Mouse (Mus musculus) ES-E14 (cell line): Measurements from ENCODE around the gene Kap. TPM values are rescaled to one million over a fixed set of nuclear protein-coding genes. Genes with fewer than 3 reads are reported as not detected.

Source experiments
- DNase-seq: peaks from one replicate; pipeline ENCODE4 v3.0.0-alpha.2; 2013; ENCODE audit warnings: low read depth, low spot score
- H3K27ac ChIP-seq: 2 replicates; pipeline ENCODE4 v1.5.1; 2012; ENCODE audit warnings: low read depth, mild to moderate bottlenecking, low read length, moderate library complexity, mixed read lengths; ENCODE audit not compliant: poor library complexity, insufficient read depth, severe bottlenecking
- H3K36me3 ChIP-seq: 2 replicates; pipeline ENCODE4 v1.6.1; 2012; ENCODE audit warnings: mild to moderate bottlenecking, low read length, moderate library complexity, mixed read lengths; ENCODE audit not compliant: control insufficient read depth, poor library complexity, insufficient read depth, severe bottlenecking
- H3K4me1 ChIP-seq, 2 experiments: fragments of 150-350 bp in 1 of 2; sonication (generic) in 1 of 2; 2 replicates each; pipeline ENCODE4 v1.6.1; 2012; ENCODE audit warnings: low read length in 2 of 2, mild to moderate bottlenecking in 1 of 2, mixed read lengths in 1 of 2; ENCODE audit not compliant: control insufficient read depth in 2 of 2, insufficient read depth in 2 of 2, poor library complexity in 1 of 2
- H3K4me3 ChIP-seq, 2 experiments: fragments of 150-350 bp in 1 of 2; sonication (generic) in 1 of 2; 2 replicates each; pipeline ENCODE4 v1.5.1; 2012; ENCODE audit warnings: low read length in 2 of 2, low read depth in 1 of 2, mild to moderate bottlenecking in 1 of 2, mixed read lengths in 1 of 2; ENCODE audit not compliant: insufficient read depth in 1 of 2, poor library complexity in 1 of 2, severe bottlenecking in 1 of 2
- H3K9ac ChIP-seq: 2 replicates; pipeline ENCODE4 v1.6.1; 2012; ENCODE audit warnings: low read depth, mild to moderate bottlenecking, low read length, mixed read lengths; ENCODE audit not compliant: poor library complexity, insufficient read depth, severe bottlenecking
- H3K9me3 ChIP-seq: fragments of 150-350 bp; sonication (generic); 2 replicates; pipeline ENCODE4 v1.6.1; 2012; ENCODE audit warnings: low read depth, mild to moderate bottlenecking, low read length; ENCODE audit not compliant: control insufficient read depth, insufficient read depth
- CHD2 ChIP-seq: IDR thresholded peaks from 2 replicates; pipeline ENCODE4 v1.6.1; 2014; ENCODE audit warnings: mild to moderate bottlenecking, low read depth, low read length, inconsistent platforms
- HCFC1 ChIP-seq: IDR thresholded peaks from 2 replicates; pipeline ENCODE4 v1.6.1; 2012; ENCODE audit warnings: low read length, inconsistent platforms, borderline replicate concordance; ENCODE audit not compliant: insufficient read depth
- MAFK ChIP-seq: IDR thresholded peaks from 2 replicates; pipeline ENCODE4 v1.6.1; 2014; ENCODE audit warnings: mild to moderate bottlenecking, low read depth, low read length, inconsistent platforms; ENCODE audit not compliant: insufficient read depth
- ZC3H11A ChIP-seq: IDR thresholded peaks from 2 replicates; pipeline ENCODE4 v1.6.1; 2012; ENCODE audit warnings: low read depth, mild to moderate bottlenecking, inconsistent platforms, low read length, borderline replicate concordance
- ZNF384 ChIP-seq: IDR thresholded peaks from 2 replicates; pipeline ENCODE4 v1.6.1; 2012; ENCODE audit warnings: low read depth, low read length, inconsistent platforms
- in situ Hi-C, 2 experiments: fragments of 600-800 bp; cut with MboI; formaldehyde crosslinking; loops; one replicate each; pipeline ENCODE4 v1.15.1; 2025; ENCODE audit warnings: low sequenced_read_pairs in 2 of 2, inconsistent platforms in 1 of 2; ENCODE audit not compliant: unreplicated experiment in 2 of 2
- total RNA-seq: library from RNA; depleted of rRNA; stranded (reverse); fragments of 300-350 nt; gene quantifications from 2 replicates; pipeline ENCODE4 v1.2.3, GENCODE M21; 2012; rRNA removed

Kap gene
- not detected in 2 replicates for total RNA-seq

GRCm38 (mm10) chr6:133853526-133853925, at the start of gene Kap:
Kap (minus strand) TSS chr6:133853762.
- H3K9ac ChIP-seq = no peak within 1 kb of the TSS
- H3K4me3 ChIP-seq = no peak within 1 kb of the TSS
- no peak within 1 kb of the TSS for H3K27ac ChIP-seq
- in situ Hi-C loops = loop anchor here in 1 of 2 experiments (25.0 kb wide), 2 partner anchors 141 to 666 kb away; no protein-coding TSS in a partner anchor
- TF ChIP-seq MAFK (no peak), CHD2 (no peak), ZNF384 (no peak), ZC3H11A (no peak), HCFC1 (no peak)
- no peak for DNase-seq
- no peaks in the 10 kb centered on the region for H3K4me1 ChIP-seq
- H3K9me3 ChIP-seq = no peaks in the 10 kb centered on the region
- H3K36me3 ChIP-seq = no peaks in the 10 kb centered on the region

GRCm38 (mm10) chr6:133885871-133886415, 32.4 kb upstream of the Kap start:
- Histone ChIP-seq H3K4me1 (no peaks in the 10 kb centered on the region), H3K9ac (no peak overlapping the region), H3K4me3 (no peak overlapping the region), H3K9me3 (no peaks in the 10 kb centered on the region), H3K27ac (no peak overlapping the region), H3K36me3 (no peaks in the 10 kb centered on the region)
- TF ChIP-seq CHD2 = no peak
- no peak for TF ChIP-seq ZC3H11A
- no peak for TF ChIP-seq ZNF384
- TF ChIP-seq HCFC1 = no peak
- no peak for TF ChIP-seq MAFK
- in situ Hi-C loops = no loop called here
- DNase-seq = no peak

DNA sequence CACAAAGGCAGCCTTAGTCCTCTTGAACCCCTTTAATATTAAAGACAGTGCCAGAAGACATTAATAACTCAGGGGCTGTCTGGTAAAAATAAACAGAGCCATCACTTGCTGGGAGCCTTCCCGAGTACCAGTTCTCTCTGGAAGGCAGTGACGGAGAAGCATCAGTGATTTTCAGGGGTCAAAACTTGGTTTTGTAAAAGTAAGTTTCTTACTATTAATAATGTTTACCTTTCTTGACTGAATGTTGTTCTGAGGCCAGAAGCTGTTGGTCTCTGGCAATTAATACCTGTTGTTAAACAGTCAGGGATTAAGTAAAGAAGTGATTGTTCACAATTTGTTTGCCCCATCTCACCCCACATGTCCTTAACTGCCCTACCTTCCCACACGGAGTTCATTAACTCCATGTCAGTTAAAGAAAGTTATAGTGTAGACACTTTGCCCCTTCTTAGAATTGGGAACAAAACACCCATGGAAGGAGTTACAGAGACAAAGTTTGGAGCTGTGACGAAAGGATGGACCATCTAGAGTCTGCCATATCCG, 30.0 kb upstream of the Kap start:
- no peak for DNase-seq
- no peak overlapping the region for H3K27ac ChIP-seq
- no peaks in the 10 kb centered on the region for H3K4me1 ChIP-seq
- no peaks in the 10 kb centered on the region for H3K9me3 ChIP-seq
- no peaks in the 10 kb centered on the region for H3K36me3 ChIP-seq
- no peak overlapping the region for H3K4me3 ChIP-seq
- no peak for TF ChIP-seq MAFK
- no peak for TF ChIP-seq HCFC1
- TF ChIP-seq CHD2 = no peak
- TF ChIP-seq ZNF384 = no peak
- no peak for TF ChIP-seq ZC3H11A
- no peak overlapping the region for H3K9ac ChIP-seq
- in situ Hi-C loops = no loop called here

DNA sequence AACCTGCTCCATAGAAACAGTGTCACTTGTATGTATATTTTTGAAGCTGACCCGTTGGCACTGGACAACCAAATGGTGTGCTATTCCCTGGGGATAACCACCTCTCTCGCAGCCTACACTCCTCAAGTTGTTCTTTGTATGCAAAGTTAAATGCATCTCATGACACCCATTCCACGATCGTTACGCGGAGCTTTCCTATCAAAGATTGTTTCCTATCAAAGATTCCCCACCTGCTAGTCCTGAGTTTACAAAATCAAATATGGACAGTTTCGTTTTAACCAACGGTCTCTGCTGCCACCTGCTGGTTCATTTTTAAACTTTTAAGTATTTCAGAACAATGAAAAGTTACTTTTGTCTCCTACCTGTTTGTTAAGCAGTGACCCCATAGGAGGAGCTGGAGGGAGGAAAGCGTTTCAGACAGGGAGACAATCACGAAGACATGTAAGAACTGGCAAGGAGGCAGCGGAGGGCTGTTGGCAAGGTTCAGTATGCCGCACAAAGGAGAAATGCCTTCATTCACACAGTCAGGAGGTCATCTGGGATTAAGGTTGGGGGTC, 22.4 kb upstream of the Kap start:
- Histone ChIP-seq H3K36me3 (no peaks in the 10 kb centered on the region), H3K27ac (no peak overlapping the region), H3K9ac (no peak overlapping the region), H3K9me3 (no peaks in the 10 kb centered on the region), H3K4me3 (no peak overlapping the region), H3K4me1 (no peaks in the 10 kb centered on the region)
- in situ Hi-C loops = no loop called here
- DNase-seq = peak; percentile 65
- TF ChIP-seq ZC3H11A (peak; percentile 63; the same call in 1 of the 2 replicates), MAFK (no peak)
